In the genomic region with DNA sequence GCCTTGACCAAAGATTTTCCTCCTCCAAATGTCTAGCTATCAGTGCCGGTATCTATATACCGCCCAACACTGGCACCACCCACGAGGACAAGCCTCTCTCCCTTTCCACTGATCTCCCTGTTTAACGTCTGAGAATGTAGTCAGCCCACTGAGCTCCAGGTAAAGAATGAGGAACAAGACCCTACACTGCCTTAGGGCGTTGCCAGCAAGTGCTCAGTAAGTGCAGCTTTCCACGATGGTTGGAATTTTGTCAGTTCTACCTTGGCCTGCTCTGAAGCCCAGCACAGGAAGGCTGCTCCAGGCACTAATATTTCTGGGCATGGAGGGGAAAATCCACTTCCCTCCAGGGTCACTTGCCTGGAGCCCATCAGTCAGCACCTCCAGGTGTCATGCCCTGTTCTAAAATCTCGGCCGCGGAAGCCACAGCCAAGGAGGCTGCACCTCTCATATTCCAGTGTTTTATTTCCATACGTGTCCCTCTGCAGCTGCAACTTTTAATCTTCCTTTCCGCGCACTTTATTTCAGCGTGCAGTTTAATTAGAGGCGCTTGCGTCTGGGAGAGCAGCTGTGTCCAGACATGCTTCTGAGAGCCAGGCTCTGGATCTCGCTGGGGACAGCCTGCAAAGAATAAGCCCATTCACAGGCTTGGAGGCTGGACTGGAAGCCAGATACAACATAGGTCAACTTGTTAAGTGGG, we compare ENCODE assay signal across 10 mouse cellular contexts. TPM values are rescaled to one million over a fixed set of nuclear protein-coding genes. Genes with fewer than 3 reads are reported as not detected.
DNase-seq lines count a peak whose midpoint lies in the region; ATAC-seq lines count a peak whose summit lies in the region.
"Had no signal": no experiment of that assay in that cellular context is flagged by ENCODE, and none has a peak within 500 bp of the region (broad histone marks: within the 10 kb centered on the region; RNA-seq: fewer than 3 reads in every experiment).

No protein-coding gene starts in this region.

- ATAC-seq in heart, embryonic 12.5 days (ENCODE audit: insufficient number of reproducible peaks, low FRiP score) = no peak
- peak; percentile 44; the same call in 1 of the 2 replicates for ATAC-seq in embryonic facial prominence, embryonic 13.5 days (ENCODE audit: insufficient number of reproducible peaks, insufficient read depth, low FRiP score, low TSS enrichment, low read depth)
- ATAC-seq in intestine, embryonic 15.5 days = peak; percentile 52; the same call in 1 of the 2 replicates

- H3K27ac ChIP-seq in heart, embryonic 12.5 days (ENCODE audit: poor library complexity, severe bottlenecking) = peak overlapping the region; percentile 28; the same call in 1 of the 2 replicates
- peak overlapping the region; percentile 41 for H3K27ac ChIP-seq in embryonic facial prominence, embryonic 13.5 days
- H3K27ac ChIP-seq in intestine, embryonic 15.5 days = no peak overlapping the region
- H3K27ac ChIP-seq: liver, embryonic 13.5 days had no signal

- peaks cover 23% of the 10 kb centered on the region for H3K4me1 ChIP-seq in heart, embryonic 12.5 days (replicated peaks)
- H3K4me1 ChIP-seq in embryonic facial prominence, embryonic 13.5 days = peaks cover 21% of the 10 kb centered on the region
- no peaks in the 10 kb centered on the region; the same call in 1 of the 2 replicates for H3K4me1 ChIP-seq in intestine, embryonic 15.5 days (replicated peaks)
- H3K4me1 ChIP-seq: liver, embryonic 13.5 days had no signal

- H3K9ac ChIP-seq in heart, embryonic 12.5 days = no peak overlapping the region
- H3K9ac ChIP-seq in embryonic facial prominence, embryonic 13.5 days = no peak overlapping the region
- no peak overlapping the region for H3K9ac ChIP-seq in intestine, embryonic 15.5 days
- H3K9ac ChIP-seq: liver, embryonic 13.5 days had no signal

- no peak for DNase-seq in heart, adult 8-10 months (ENCODE audit: low spot score)
- DNase-seq in brain, adult 2 months (ENCODE audit: low read depth, low spot score) = peak; percentile 35
- no peak for DNase-seq in layer of hippocampus, postnatal 14 days (ENCODE audit: low spot score in 2 of 2)
- DNase-seq in gastrocnemius, adult 8-10 months (ENCODE audit: low spot score in 2 of 2) = no peak
- DNase-seq: liver, embryonic 13.5 days; thymus, postnatal 25 days had no signal

- no peaks in the 10 kb centered on the region for H3K36me3 ChIP-seq in heart, embryonic 12.5 days
- H3K36me3 ChIP-seq in embryonic facial prominence, embryonic 13.5 days = peaks cover 5% of the 10 kb centered on the region; the same call in 1 of the 2 replicates
- H3K36me3 ChIP-seq in intestine, embryonic 15.5 days = no peaks in the 10 kb centered on the region
- H3K36me3 ChIP-seq: liver, embryonic 13.5 days had no signal

- peak overlapping the region; percentile 4; the same call in 1 of the 2 replicates for H3K4me2 ChIP-seq in heart, embryonic 12.5 days
- H3K4me2 ChIP-seq in embryonic facial prominence, embryonic 13.5 days = no peak overlapping the region
- H3K4me2 ChIP-seq in intestine, embryonic 15.5 days (replicated peaks) = no peak overlapping the region
- H3K4me2 ChIP-seq: liver, embryonic 13.5 days had no signal

- H3K9me3 ChIP-seq in heart, embryonic 12.5 days (replicated peaks) = 0 out of 2 replicates have a peak, but pooled peaks cover 5% of the 10 kb centered on the region
- no peaks in the 10 kb centered on the region for H3K9me3 ChIP-seq in embryonic facial prominence, embryonic 13.5 days
- H3K9me3 ChIP-seq in intestine, embryonic 15.5 days = no peaks in the 10 kb centered on the region
- H3K9me3 ChIP-seq: liver, embryonic 13.5 days had no signal

- no peak overlapping the region for H3K4me3 ChIP-seq in heart, embryonic 12.5 days
- no peak overlapping the region for H3K4me3 ChIP-seq in embryonic facial prominence, embryonic 13.5 days
- no peak overlapping the region for H3K4me3 ChIP-seq in intestine, embryonic 15.5 days (replicated peaks)
- H3K4me3 ChIP-seq: liver, embryonic 13.5 days had no signal

- no peaks in the 10 kb centered on the region for H3K27me3 ChIP-seq in heart, embryonic 12.5 days (replicated peaks)
- no peaks in the 10 kb centered on the region for H3K27me3 ChIP-seq in embryonic facial prominence, embryonic 13.5 days
- no peaks in the 10 kb centered on the region for H3K27me3 ChIP-seq in intestine, embryonic 15.5 days (replicated peaks)
- H3K27me3 ChIP-seq: CH12.LX; liver, embryonic 13.5 days had no signal

- 36% methylated on average over 16 of the region's 16 CpGs for WGBS in heart, embryonic 12.5 days
- 44% methylated on average over 16 of the region's 16 CpGs for WGBS in embryonic facial prominence, embryonic 13.5 days
- WGBS in intestine, embryonic 15.5 days = 61% methylated on average over 16 of the region's 16 CpGs

RNA-seq across cellular contexts. Expression of a gene that starts 34.1 kb away (rescaled TPM):
- polyA plus RNA-seq in heart, embryonic 12.5 days (2016; fragmentation: Nextera tagmentation; extraction: Ambion mirVana) = 3.0 and 3.3 TPM in 2 replicates
- total RNA-seq in heart, adult 8-10 months (2022) = 1 to 10 TPM; 3.1 to 4.4 (median 3.5) TPM
- polyA plus RNA-seq in embryonic facial prominence, embryonic 13.5 days (2015; fragmentation: Nextera tagmentation; extraction: Ambion mirVana) = 9.7 and 10.0 TPM in 2 replicates
- polyA plus RNA-seq in intestine, embryonic 15.5 days (2015; fragmentation: Nextera tagmentation; extraction: Ambion mirVana) = 5.6 and 6.5 TPM in 2 replicates
- total RNA-seq in layer of hippocampus, postnatal 14 days (2021) = 1 to 10 TPM; 4.4 to 4.6 TPM
- total RNA-seq in gastrocnemius, adult 8-10 months (2022) = 1 to 10 TPM in 2 of 4 experiments, under 1 TPM in 2; 0.68 to 1.4 (median 0.96) TPM

RNA-seq across cellular contexts. Expression of a gene that starts 58.5 kb away (rescaled TPM):
- polyA plus RNA-seq in heart, embryonic 12.5 days (2016; fragmentation: Nextera tagmentation; extraction: Ambion mirVana) = 4.7 and 5.1 TPM in 2 replicates
- 10 to 100 TPM; 18.5 to 38.1 (median 20.6) TPM for total RNA-seq in heart, adult 8-10 months (2022)
- polyA plus RNA-seq in embryonic facial prominence, embryonic 13.5 days (2015; fragmentation: Nextera tagmentation; extraction: Ambion mirVana) = 4.2 and 5.9 TPM in 2 replicates
- 4.0 and 4.6 TPM in 2 replicates for polyA plus RNA-seq in intestine, embryonic 15.5 days (2015; fragmentation: Nextera tagmentation; extraction: Ambion mirVana)
- total RNA-seq in layer of hippocampus, postnatal 14 days (2021) = 10 to 100 TPM; 24.9 to 26.6 TPM
- 1 to 10 TPM; 2.5 to 4.4 (median 4.0) TPM for total RNA-seq in gastrocnemius, adult 8-10 months (2022)
